Mouse (Mus musculus): ENCODE measurements around the gene Rala. TPM values are rescaled to one million over a fixed set of nuclear protein-coding genes. Genes with fewer than 3 reads are reported as not detected.

Gene Rala
- polyA plus RNA-seq (2014; fragmentation: Illumina TruSeq; extraction: RNeasy Lipid Tissue Mini Kit (QIAGEN cat#74804); ENCODE audit: low read depth, low replicate concordance) = 30.6 TPM

GRCm38 (mm10) chr13:17944078-17944917 lies at the start of gene Rala:
Gene Rala (minus strand): TSS chr13:17944239.

DNA sequence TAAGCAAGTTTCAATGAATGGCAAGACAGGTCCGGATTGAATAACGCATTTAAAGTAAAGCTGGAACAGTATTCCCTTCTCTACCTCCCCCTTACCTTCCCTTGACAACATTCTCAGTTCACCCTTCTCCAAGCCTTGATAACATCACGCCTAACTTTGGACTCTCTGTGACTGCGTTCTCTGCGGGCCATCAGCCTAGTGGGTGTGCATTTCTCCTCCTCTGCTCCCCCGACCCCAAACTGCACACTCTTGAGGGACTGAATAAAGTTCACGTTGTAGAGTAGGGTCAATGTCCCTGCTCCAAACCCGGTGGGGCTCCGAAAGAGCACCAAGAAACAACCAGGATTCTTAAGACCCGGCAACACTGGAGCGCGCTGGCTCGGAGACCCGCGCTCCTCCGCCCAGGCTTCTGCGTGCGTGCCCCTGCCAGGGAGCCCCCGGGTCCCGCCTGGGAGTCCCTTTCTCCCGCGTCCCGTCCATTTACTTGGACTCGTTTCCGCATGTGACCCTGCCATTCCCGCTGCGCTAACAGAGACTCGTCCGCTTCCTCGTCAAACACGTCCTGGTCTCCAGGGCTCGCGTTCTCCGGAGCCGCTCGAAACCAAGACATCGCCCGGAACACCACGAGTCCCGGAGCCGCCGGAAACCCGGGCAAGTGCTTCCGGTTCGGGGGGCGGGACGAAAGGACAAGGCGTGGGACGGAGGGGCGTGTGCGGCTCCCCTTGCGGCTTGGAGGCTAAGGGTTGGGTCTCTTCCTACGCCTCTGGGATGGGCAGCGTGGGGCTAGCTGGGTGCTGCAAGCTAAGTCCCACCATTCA lies 48.9 kb upstream of the Rala start, which contains the start of gene Yae1d1:
Gene Yae1d1 (minus strand): TSS at position 653 of the 818 bp plus-strand sequence.

Other genes with a start within 250 kb of the Rala start
- gene Mplkip, start 249.0 kb downstream of the Rala start, polyA plus RNA-seq (2014; fragmentation: Illumina TruSeq; extraction: RNeasy Lipid Tissue Mini Kit (QIAGEN cat#74804); ENCODE audit: low read depth, low replicate concordance) = 8.7 TPM
- 1.2 TPM for gene Sugct, start 248.7 kb downstream of the Rala start, polyA plus RNA-seq (2014; fragmentation: Illumina TruSeq; extraction: RNeasy Lipid Tissue Mini Kit (QIAGEN cat#74804); ENCODE audit: low read depth, low replicate concordance)
- gene Cdk13, start 139.1 kb downstream of the Rala start, polyA plus RNA-seq (2014; fragmentation: Illumina TruSeq; extraction: RNeasy Lipid Tissue Mini Kit (QIAGEN cat#74804); ENCODE audit: low read depth, low replicate concordance) = 18.9 TPM
- gene Yae1d1, start 49.1 kb upstream of the Rala start, polyA plus RNA-seq (2014; fragmentation: Illumina TruSeq; extraction: RNeasy Lipid Tissue Mini Kit (QIAGEN cat#74804); ENCODE audit: low read depth, low replicate concordance) = 67.5 TPM

Data from heart, adult 10 weeks (tissue).